Mouse (Mus musculus): ENCODE measurements at regions not wholly inside any gene's neighbourhood (a gene's known extent, or its start where the extent isn't known, plus 50 kb on each side); places are given as distances from the start of the nearest gene placed in this dataset.

GRCm38 (mm10) chr1:88851931-88852330 lies 149.9 kb upstream of the Arl4c start:
- no peak overlapping the region for H3K4me3 ChIP-seq (ENCODE audit: low read depth, low read length)

GRCm38 (mm10) chr1:88860871-88861589 lies 159.0 kb upstream of the Arl4c start:
- no peak overlapping the region for H3K27ac ChIP-seq (ENCODE audit: low read depth, low read length)
- WGBS = 86% methylated on average over 7 of the region's 7 CpGs

More at GRCm38 (mm10) chr1:88851931-88852330, 149.9 kb upstream of the Arl4c start:
- Histone ChIP-seq H3K9me3 (replicated peaks; ENCODE audit: control insufficient read depth, low read length) (no peaks in the 10 kb centered on the region), H3K9ac (ENCODE audit: low read length) (no peak overlapping the region), H3K27me3 (replicated peaks; ENCODE audit: control insufficient read depth, insufficient read depth, low read length) (no peaks in the 10 kb centered on the region), H3K27ac (ENCODE audit: low read depth, low read length) (no peak overlapping the region), H3K4me2 (ENCODE audit: low read length) (no peak overlapping the region), H3K36me3 (ENCODE audit: control insufficient read depth, insufficient read depth, low read length) (no peaks in the 10 kb centered on the region), H3K4me1 (ENCODE audit: control insufficient read depth, insufficient read depth, low read length) (peaks cover 15% of the 10 kb centered on the region; the same call in 1 of the 2 replicates)
- whole genome bisulfite sequencing = 84% methylated on average over 5 of the region's 5 CpGs
- no peak for ATAC-seq
- no peak for DNase-seq (ENCODE audit: low spot score)

GRCm38 (mm10) chr1:88861590-88861935 lies 159.5 kb upstream of the Arl4c start:
- no peak for DNase-seq (ENCODE audit: low spot score)
- Histone ChIP-seq H3K27ac (ENCODE audit: low read depth, low read length) (no peak overlapping the region), H3K9ac (ENCODE audit: low read length) (no peak overlapping the region), H3K36me3 (ENCODE audit: control insufficient read depth, insufficient read depth, low read length) (no peaks in the 10 kb centered on the region), H3K4me2 (ENCODE audit: low read length) (no peak overlapping the region), H3K4me3 (ENCODE audit: low read depth, low read length) (no peak overlapping the region), H3K4me1 (ENCODE audit: control insufficient read depth, insufficient read depth, low read length) (no peaks in the 10 kb centered on the region), H3K9me3 (replicated peaks; ENCODE audit: control insufficient read depth, low read length) (no peaks in the 10 kb centered on the region), H3K27me3 (replicated peaks; ENCODE audit: control insufficient read depth, insufficient read depth, low read length) (no peaks in the 10 kb centered on the region)
- ATAC-seq = no peak
- 79% methylated on average over 4 of the region's 4 CpGs for WGBS

More at GRCm38 (mm10) chr1:88860871-88861589, 159.0 kb upstream of the Arl4c start:
- Histone ChIP-seq H3K9me3 (replicated peaks; ENCODE audit: control insufficient read depth, low read length) (no peaks in the 10 kb centered on the region), H3K4me3 (ENCODE audit: low read depth, low read length) (no peak overlapping the region), H3K9ac (ENCODE audit: low read length) (no peak overlapping the region), H3K4me2 (ENCODE audit: low read length) (no peak overlapping the region), H3K36me3 (ENCODE audit: control insufficient read depth, insufficient read depth, low read length) (no peaks in the 10 kb centered on the region), H3K4me1 (ENCODE audit: control insufficient read depth, insufficient read depth, low read length) (no peaks in the 10 kb centered on the region), H3K27me3 (replicated peaks; ENCODE audit: control insufficient read depth, insufficient read depth, low read length) (no peaks in the 10 kb centered on the region)
- ATAC-seq = no peak
- DNase-seq (ENCODE audit: low spot score) = no peak

- Histone ChIP-seq H3K4me3 (ENCODE audit: low read depth, low read length) (no peak overlapping the region), H3K27ac (ENCODE audit: low read depth, low read length) (no peak overlapping the region), H3K27me3 (replicated peaks; ENCODE audit: control insufficient read depth, insufficient read depth, low read length) (no peaks in the 10 kb centered on the region), H3K9ac (ENCODE audit: low read length) (no peak overlapping the region), H3K4me2 (ENCODE audit: low read length) (no peak overlapping the region), H3K36me3 (ENCODE audit: control insufficient read depth, insufficient read depth, low read length) (no peaks in the 10 kb centered on the region), H3K9me3 (replicated peaks; ENCODE audit: control insufficient read depth, low read length) (no peaks in the 10 kb centered on the region), H3K4me1 (ENCODE audit: control insufficient read depth, insufficient read depth, low read length) (peaks cover 4% of the 10 kb centered on the region; the same call in 1 of the 2 replicates)
- no peak for ATAC-seq
- no peak for DNase-seq (ENCODE audit: low spot score)
- WGBS = 69% methylated on average over 6 of the region's 6 CpGs
Observed at GRCm38 (mm10) chr1:88865436-88865835, 163.4 kb upstream of the Arl4c start.

GRCm38 (mm10) chr1:88866571-88866970 lies 164.6 kb upstream of the Arl4c start:
- Histone ChIP-seq H3K27ac (ENCODE audit: low read depth, low read length) (no peak overlapping the region), H3K9ac (ENCODE audit: low read length) (no peak overlapping the region), H3K27me3 (replicated peaks; ENCODE audit: control insufficient read depth, insufficient read depth, low read length) (no peaks in the 10 kb centered on the region), H3K4me3 (ENCODE audit: low read depth, low read length) (no peak overlapping the region), H3K4me2 (ENCODE audit: low read length) (no peak overlapping the region), H3K4me1 (ENCODE audit: control insufficient read depth, insufficient read depth, low read length) (peaks cover 4% of the 10 kb centered on the region; the same call in 1 of the 2 replicates), H3K36me3 (ENCODE audit: control insufficient read depth, insufficient read depth, low read length) (no peaks in the 10 kb centered on the region), H3K9me3 (replicated peaks; ENCODE audit: control insufficient read depth, low read length) (no peaks in the 10 kb centered on the region)
- WGBS = 88% methylated on average over 2 of the region's 2 CpGs
- ATAC-seq = no peak
- DNase-seq (ENCODE audit: low spot score) = no peak

GRCm38 (mm10) chr1:88867138-88867537 lies 165.1 kb upstream of the Arl4c start:
- H3K9me3 ChIP-seq (replicated peaks; ENCODE audit: control insufficient read depth, low read length) = 0 out of 2 replicates have a peak, but pooled peaks cover 2% of the 10 kb centered on the region
- H3K4me3 ChIP-seq (ENCODE audit: low read depth, low read length) = no peak overlapping the region
- no peak overlapping the region for H3K9ac ChIP-seq (ENCODE audit: low read length)
- 92% methylated on average over 3 of the region's 3 CpGs for WGBS
- H3K36me3 ChIP-seq (ENCODE audit: control insufficient read depth, insufficient read depth, low read length) = no peaks in the 10 kb centered on the region
- H3K27me3 ChIP-seq (replicated peaks; ENCODE audit: control insufficient read depth, insufficient read depth, low read length) = no peaks in the 10 kb centered on the region
- no peak overlapping the region for H3K27ac ChIP-seq (ENCODE audit: low read depth, low read length)
- H3K4me1 ChIP-seq (ENCODE audit: control insufficient read depth, insufficient read depth, low read length) = peaks cover 4% of the 10 kb centered on the region; the same call in 1 of the 2 replicates
- ATAC-seq (no peak), DNase-seq (ENCODE audit: low spot score) (no peak)
- H3K4me2 ChIP-seq (ENCODE audit: low read length) = no peak overlapping the region

- no peak overlapping the region for H3K27ac ChIP-seq (ENCODE audit: low read depth, low read length)
- no peaks in the 10 kb centered on the region for H3K27me3 ChIP-seq (replicated peaks; ENCODE audit: control insufficient read depth, insufficient read depth, low read length)
- no peak overlapping the region for H3K4me3 ChIP-seq (ENCODE audit: low read depth, low read length)
- 70% methylated on average over 4 of the region's 4 CpGs for WGBS
- no peak overlapping the region for H3K9ac ChIP-seq (ENCODE audit: low read length)
- DNase-seq (ENCODE audit: low spot score) (peak; percentile 35), ATAC-seq (no peak)
- peaks cover 4% of the 10 kb centered on the region; the same call in 1 of the 2 replicates for H3K4me1 ChIP-seq (ENCODE audit: control insufficient read depth, insufficient read depth, low read length)
- 0 out of 2 replicates have a peak, but pooled peaks cover 3% of the 10 kb centered on the region for H3K9me3 ChIP-seq (replicated peaks; ENCODE audit: control insufficient read depth, low read length)
- no peaks in the 10 kb centered on the region for H3K36me3 ChIP-seq (ENCODE audit: control insufficient read depth, insufficient read depth, low read length)
- H3K4me2 ChIP-seq (ENCODE audit: low read length) = no peak overlapping the region
Observed at GRCm38 (mm10) chr1:88869885-88870284, 167.9 kb upstream of the Arl4c start.

- Histone ChIP-seq H3K4me2 (ENCODE audit: low read length) (no peak overlapping the region), H3K9ac (ENCODE audit: low read length) (no peak overlapping the region), H3K4me3 (ENCODE audit: low read depth, low read length) (no peak overlapping the region), H3K9me3 (replicated peaks; ENCODE audit: control insufficient read depth, low read length) (0 out of 2 replicates have a peak, but pooled peaks cover 3% of the 10 kb centered on the region), H3K36me3 (ENCODE audit: control insufficient read depth, insufficient read depth, low read length) (no peaks in the 10 kb centered on the region), H3K27me3 (replicated peaks; ENCODE audit: control insufficient read depth, insufficient read depth, low read length) (no peaks in the 10 kb centered on the region), H3K27ac (ENCODE audit: low read depth, low read length) (no peak overlapping the region), H3K4me1 (ENCODE audit: control insufficient read depth, insufficient read depth, low read length) (no peaks in the 10 kb centered on the region)
- DNase-seq (ENCODE audit: low spot score) = no peak
- 76% methylated on average over 6 of the region's 6 CpGs for WGBS
- ATAC-seq = no peak
Observed at GRCm38 (mm10) chr1:88875356-88875755, 173.3 kb upstream of the Arl4c start.

- WGBS = 86% methylated on average over 11 of the region's 11 CpGs
- Histone ChIP-seq H3K36me3 (ENCODE audit: control insufficient read depth, insufficient read depth, low read length) (no peaks in the 10 kb centered on the region), H3K4me3 (ENCODE audit: low read depth, low read length) (no peak overlapping the region), H3K9ac (ENCODE audit: low read length) (no peak overlapping the region), H3K4me2 (ENCODE audit: low read length) (no peak overlapping the region), H3K9me3 (replicated peaks; ENCODE audit: control insufficient read depth, low read length) (no peaks in the 10 kb centered on the region), H3K27ac (ENCODE audit: low read depth, low read length) (no peak overlapping the region), H3K27me3 (replicated peaks; ENCODE audit: control insufficient read depth, insufficient read depth, low read length) (no peaks in the 10 kb centered on the region), H3K4me1 (ENCODE audit: control insufficient read depth, insufficient read depth, low read length) (no peaks in the 10 kb centered on the region)
- DNase-seq (ENCODE audit: low spot score) (no peak), ATAC-seq (no peak)
Observed at GRCm38 (mm10) chr1:88877441-88877840, 175.4 kb upstream of the Arl4c start.

Measured in forebrain, embryonic 14.5 days (tissue).